Mouse (Mus musculus): ENCODE data around the gene Arl16.

Gene Arl16

DNA sequence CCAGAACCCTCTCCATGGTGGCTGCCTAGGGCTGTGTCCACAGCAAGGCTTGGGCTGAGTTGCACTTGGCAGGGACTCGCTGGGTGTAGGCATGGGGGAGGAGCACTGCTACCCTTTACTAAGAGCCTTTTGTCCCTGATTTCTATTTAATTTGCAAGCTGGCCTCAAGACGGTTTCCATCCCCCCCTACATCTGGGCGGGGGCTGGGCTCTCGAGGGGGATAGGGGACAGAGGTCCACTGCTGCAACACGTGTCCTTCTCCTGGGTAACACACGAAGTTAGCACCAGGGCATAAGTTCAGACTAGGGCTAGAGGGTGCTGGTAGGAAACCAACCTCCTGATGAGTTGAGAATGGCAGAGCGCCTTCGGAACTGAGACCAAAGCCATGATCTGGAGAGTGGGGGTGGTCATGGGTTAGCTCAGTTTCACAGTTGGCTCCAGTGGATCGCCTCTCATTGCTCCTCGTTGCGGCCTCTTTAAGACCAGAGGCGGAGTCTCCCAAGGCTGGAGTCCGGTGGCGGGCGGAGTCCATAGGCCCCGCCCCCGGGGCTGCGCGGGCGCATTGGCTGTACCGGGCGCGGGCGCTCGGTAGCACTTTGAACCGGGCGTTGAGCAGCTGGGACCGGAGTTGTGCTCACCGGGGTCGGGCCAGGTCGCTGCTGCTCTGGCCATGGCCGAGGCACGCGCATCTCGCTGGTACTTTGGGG lies 24.1 kb upstream of the Arl16 start, which contains the start of gene Slc25a10:
Gene Slc25a10, plus strand, starts transcription at position 524 of the 707 bp plus-strand sequence.
- DNase-seq: peak; percentile 76 to 83

DNA sequence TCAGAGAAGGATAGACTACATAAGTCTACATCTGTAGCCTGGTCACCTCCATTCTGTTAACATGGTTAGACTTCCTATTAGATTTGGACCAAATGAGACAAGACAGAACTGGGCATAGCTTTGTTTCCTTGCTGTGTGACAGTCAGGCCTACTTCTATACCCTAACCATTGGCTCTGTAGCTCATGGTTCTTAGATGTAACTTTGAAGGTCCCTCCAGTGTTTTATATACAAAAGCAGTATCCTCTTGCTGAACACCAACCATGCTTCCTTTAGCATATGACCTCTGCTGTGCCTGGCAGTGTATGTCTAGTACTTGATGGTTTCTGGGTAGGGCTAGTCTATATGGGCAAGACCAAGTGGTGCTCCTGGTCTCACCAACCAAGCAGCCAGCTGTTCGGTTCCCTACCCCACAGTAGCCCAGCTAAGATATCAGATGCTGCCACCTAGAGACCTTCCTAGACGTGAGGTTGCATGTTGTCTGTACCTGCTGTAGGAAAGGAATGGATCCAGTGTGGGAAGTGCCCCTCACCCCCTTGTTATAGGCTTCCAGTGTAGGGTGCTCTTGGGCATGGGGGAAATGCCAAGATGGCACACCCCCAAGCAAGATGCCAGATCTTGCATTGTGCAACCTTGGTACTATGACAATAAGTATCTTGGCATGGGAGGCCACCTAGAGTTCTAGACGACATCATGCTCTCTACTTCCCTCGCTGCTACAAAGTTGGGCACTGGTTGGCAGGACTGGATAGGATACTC lies 23.1 kb upstream of the Arl16 start:
- no peak for DNase-seq

DNA sequence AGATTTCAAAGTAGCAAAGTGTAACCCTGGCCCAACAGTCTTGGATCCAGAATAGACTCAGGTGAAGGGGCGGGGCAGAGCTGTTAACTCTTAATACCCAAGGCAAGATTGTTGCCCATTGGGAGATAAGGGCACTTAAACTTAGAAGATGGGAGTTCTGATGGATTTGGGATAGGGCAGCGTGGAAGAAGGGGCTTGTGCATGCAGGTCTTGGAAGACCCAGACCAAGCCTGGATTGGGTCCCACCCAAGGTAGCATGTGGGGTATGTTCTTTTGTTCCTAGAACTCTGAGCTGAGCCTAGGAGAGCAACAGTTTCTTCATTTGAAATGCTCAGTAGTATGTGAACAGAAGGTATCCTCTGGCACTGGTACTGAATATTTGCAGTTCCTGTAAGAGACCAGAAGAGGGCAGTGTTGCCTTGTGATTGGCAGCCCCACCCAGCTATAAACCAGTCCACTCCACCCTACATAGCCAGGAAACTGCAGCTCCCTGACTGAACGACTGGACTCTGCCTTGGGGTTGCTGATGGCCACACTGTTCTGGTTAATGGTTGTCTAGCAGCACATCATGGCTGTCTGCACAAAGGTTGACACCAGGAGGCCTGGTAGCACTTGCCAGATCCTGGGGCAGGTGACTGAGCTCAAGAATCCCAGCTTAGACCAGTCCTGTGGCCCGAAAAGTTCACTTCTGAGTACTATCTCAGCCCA lies 21.8 kb upstream of the Arl16 start:
- peak; percentile 72 to 76 for DNase-seq

DNA sequence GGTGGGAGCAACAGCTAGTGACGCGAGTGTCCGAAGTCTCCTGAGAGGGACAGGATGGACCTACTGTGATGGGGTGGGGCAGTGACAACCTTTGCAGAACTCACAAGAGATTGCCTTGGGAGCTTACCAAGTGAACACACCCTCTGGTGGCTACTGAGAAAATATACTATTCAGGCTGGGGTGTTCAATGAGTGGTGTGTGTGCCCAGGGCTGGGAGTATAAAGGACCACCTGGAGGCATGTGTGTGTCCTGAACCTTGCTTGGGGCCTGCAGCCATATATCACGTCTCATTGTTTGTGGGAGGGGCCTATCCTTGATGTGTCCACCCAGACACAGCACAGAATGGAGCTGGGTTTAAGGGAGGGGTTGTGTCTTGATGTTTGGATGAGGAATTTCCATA lies 21.1 kb upstream of the Arl16 start:
- no peak for DNase-seq

DNA sequence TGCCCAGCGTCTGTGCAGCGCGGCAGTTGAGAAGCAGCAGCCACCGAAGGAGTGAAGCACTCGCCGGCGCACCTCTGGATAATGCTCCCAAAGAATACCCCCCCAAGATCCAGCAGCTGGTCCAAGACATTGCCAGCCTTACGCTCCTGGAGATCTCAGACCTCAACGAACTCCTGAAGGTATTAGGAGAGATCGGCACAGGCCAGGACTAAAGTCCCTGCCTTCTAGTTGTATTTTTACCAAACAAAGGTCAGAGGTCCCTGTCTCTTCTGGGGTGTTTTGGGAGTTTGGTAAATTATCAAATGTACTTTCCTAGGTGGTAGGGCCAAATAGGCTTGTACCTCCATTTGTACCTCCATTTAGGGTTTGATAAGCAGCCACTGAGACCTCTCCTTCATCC lies 17.8 kb upstream of the Arl16 start:
- no peak for DNase-seq

DNA sequence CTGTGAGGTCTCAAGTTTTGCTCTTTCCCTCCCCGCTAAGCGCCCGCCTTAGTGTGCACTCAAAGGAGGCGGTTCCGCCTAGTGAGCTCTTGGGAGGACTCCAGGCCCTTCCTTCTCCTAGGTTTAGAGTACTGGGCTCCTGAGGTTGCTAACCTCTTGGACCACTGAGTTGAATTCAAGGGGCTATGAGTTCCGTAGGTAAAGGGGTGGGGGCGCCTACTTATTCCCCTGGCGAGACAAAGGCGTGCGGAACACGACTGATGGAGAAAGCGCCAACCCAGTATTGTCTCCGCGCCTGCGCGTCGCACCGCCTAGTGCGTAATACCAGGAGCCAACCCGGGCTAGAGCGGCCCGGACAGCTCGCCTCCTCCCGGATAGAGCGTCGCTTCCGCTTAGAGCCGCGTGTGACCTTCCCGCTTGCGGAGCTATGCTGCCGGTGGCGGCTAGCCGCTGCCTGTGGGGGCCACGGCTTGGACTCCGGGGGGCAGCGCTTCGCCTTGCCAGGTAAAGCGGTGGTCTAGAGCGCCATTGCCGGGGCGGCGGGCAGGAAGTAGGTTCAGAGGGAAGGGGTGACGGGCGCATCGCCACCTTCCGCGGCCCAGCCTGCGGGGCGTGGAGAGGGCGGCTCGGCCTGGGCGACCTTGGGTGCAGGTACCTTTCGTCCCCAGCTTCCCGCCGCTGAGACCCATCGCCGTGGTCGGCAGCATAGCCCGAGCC lies 17.0 kb upstream of the Arl16 start, which contains the start of gene Mrpl12:
Gene Mrpl12, plus strand, starts transcription at position 349 of the 717 bp plus-strand sequence.
- peak; percentile 85 to 86 for DNase-seq

DNA sequence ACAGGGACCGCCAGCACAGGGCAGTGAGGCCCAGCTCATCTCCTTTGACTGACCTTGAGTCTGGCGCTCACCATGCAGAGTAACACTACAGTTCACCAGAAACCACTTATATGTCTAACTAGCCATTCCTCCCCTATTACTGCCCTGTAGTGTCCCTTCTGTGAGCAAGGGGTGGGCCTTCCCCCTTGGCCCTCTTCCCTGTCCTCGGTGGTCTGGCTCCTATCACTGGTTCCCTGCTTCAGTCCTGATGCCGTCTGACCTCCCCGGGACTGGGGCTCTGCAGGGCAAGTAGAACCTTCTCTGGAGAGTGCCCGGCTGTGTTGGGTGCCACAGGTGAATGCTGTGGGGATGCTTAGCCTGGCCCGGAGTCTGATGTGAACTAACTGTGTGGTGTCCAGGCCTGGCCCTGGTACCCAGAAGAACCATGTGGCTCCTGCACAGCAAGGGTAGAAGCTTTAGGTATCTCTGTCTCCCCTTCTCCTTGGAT lies 16.1 kb upstream of the Arl16 start:
- no peak for DNase-seq

DNA sequence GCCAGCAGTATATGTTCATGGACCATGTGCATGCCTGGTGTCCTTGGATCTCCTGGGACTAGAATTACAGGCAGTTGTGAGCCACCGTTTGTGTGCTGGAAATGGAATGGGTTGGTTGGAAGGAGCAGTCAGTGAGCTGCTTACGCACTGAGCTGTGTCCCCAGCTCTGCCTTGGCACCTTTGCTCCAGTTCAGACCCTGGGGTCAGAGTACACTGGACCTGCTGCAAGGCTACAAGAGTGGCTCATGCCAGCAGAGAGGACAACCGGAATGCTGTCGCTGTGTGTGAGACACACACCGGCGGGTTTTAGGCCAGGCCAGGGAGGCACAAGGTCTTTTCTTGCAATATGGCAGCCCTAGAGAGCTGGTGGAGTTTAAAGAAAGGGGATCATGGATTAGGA lies 4.6 kb upstream of the Arl16 start:
- no peak for DNase-seq

DNA sequence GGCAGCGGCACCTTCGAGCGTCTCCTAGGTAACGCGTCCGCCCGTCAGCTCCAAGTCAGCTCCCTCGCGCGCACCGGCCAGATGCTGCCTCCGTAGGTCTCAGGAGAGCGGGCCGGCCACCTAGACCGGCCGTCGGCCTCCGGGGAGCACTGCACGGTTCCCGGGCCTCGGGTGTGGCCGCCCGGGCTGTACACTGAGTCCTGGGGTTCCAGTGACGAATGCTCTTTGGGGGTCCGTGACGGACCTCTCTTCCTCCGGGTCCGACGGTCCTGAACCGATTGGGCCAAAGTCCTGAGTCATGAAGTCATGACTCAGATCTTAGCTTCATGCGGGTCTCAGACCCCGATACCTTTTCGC lies 307 bp upstream of the Arl16 start:
- no peak for DNase-seq

DNA sequence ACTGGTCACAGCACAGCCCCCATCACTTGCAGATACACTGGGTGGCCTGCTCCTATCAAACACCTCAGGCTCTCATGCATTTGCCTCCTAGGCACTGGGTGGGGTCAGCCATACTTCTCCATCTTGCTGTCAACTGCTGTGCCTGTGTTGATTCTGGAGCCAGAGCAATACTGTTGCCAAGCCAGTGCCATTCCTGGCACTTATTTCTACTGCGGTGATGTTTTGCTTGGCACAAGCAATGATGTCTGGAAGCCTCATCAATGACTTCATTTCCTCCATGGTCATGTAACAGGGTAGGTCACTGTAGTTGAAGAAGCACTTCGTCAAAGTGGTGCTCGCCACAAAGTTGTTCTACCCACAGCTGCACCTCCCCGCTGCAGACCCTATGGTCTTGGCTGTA lies 1.9 kb downstream of the Arl16 start:
- DNase-seq: no peak

DNA sequence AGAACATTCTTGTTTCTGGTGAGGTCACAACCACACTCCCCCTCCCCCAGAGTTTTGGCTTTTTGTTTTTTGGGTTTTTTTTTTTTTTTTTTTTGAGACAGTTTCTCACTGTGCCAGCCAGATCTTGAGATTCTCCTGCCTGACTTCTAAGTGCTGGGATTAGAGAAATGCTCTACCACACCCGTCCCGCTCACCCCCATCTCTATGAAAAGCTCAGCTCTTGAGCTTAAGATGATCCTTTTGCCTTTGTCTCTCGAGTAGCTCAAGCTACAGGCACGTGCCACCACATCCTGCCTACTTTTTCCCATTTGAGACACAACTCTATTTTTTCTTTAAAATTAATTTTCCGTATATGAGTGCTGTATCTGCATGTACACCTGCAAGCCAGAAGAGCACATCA lies 3.0 kb downstream of the Arl16 start:
- no peak for DNase-seq

DNA sequence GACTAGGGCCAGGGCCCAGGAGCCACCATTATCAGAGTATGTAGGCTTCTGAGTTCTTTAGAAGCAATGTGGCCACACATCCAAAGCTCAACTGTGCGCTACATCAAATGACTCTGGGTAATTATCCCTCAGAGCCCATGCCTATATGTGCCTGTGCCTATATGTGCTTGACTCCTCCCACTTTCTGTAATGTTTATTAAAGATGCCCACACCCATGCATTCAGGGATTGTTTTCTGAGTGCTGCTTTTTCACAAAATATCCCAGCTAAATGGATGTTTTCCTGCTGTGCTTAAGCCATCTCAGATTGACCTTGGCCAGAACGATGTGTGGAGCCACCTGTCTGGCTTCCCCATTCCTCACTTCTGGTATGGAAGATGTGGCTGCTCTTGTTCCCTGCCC lies 3.9 kb downstream of the Arl16 start:
- no peak for DNase-seq

DNA sequence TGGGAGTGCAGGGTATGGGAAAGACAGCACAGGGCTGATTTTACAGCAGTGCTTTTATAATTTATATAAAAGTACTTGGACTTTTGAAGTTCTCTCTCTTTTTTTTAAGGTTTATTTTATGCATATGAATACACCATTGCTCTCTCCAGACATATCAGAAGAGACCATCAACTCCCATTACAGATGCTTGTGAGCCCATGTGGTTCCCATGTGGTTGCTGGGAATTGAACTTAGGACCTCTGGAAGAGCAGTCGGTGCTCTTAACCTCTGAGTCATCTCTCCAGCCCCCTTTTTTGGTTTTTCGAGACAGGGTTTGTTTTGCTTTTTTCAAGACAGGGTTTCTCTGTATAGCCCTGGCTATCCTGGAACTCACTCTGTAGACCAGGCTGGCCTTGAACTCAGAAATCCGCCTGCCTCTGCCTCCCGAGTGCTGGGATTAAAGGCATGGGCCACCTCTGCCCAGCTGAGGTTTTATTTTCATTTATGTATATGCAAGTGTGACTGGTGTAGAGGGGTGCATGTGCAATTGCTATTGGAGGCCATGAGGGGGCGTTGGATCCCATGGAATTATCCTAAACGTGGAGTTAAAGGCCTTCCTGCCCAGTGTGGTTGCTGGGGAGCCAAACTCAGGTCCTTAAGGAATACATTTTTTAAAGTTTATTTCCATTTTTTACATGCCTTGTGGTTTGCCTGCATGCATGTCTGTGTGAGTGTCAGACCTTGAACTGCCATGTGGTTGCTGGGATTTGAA lies 8.4 kb downstream of the Arl16 start:
- DNase-seq: no peak

DNA sequence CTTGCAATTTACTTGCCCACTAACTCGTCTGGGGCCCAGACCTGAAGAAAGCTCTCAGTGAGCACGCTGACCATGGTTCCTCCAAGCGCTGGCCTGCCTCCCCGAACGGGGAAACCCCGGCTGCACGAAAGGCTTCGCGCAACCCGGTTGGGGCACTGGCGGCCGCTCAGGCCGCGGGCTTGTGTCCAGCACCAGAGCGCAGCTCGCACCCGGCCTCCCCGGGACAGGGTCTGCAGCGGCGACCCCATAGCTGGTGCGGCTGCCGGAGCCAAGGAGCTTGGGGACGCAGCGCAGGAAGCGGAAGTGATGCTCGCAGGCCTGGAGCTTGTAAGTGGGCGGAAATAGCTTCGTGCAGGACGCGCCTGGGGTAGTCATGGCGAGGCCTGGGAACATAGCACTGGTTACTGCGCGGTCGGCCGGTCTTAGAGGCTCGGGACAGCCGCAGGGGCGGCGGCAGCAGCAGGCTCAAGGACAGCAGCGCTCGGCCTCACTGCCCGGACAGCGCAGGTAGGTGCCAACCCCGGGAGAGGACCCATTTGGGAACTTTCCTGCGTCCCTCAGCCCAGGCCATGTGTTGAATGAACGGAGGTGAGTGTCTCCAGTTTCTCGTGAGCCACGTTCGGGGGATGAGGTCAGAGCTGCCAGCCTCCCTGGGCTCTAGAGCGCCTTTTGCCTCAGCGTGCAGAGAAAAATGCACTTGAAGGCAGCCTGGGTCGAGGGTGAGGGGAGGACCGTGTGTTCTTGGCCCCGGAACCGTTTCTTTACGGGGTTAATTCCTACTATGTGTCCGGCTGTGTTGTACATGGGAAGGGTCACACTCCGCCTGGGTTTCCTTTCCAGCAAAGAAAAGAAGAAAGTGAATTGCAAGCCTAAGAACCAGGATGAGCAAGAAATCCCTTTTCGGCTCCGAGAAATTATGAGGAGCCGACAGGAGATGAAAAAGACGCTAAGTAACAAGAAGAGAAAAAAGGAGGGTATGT lies 9.3 kb downstream of the Arl16 start, which contains the start of the genes Oxld1 and Ccdc137:
Gene Oxld1, minus strand, starts transcription at position 297 of the 980 bp plus-strand sequence.
Gene Ccdc137, plus strand, starts transcription at position 344 of the 980 bp plus-strand sequence.
- peak; percentile 74 to 78 for DNase-seq

DNA sequence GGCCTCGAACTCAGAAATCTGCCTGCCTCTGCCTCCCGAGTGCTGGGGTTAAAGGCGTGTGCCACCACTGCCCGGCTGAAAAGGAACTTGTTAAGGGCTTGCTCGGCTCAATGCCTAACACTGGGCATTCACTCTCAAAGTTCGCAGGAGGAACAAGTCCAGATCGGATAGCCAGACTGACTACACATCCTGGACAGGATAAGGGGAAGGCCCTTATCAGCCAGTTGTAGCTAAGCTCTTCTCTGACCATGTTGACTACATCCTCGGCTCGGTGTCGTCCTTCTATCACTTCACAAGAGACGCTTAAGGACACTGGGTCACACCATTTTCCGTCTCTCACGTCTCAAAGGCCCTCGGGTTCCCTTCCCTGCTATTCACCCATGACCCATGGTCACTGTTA lies 10.0 kb downstream of the Arl16 start:
- peak in 1 of 2 experiments; percentile 9 for DNase-seq

DNA sequence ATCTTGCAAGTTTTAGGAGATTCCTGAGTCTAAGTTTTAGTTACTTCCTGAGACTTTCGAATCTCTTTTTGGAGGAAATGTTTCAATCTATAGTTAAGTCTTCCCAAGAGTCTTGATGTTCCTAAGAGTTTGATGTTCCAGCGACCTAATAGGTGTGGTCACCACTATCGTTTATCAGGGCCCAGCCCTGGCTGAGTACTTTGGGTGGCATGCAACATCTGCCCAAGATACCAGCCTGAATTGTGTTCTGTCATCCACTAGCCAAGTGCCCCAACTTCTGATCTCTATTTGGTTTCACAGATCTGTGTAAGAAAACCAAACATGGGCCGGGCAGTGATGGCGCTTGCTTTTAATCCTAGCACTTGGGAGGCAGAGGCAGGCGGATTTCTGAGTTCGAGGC lies 12.0 kb downstream of the Arl16 start:
- no peak for DNase-seq

DNA sequence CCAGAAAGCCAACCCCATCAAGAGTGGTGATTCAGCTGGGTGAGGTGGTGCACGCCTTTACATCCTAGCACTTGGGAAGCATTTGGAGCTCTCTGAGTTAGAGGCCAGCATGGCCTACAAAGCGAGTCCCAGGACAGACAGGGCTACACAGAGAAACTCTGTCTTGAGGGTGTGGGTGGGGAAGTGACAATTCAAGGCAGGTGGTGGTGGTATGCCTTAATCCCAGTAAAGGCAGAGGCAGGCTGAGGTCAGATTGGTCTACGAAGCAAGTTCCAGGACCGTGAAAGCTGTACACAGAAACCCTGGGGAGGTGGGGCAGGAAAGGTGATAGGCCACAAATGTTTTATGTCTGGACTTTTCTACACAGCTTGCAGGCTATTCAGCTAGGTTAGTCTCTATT lies 12.4 kb downstream of the Arl16 start:
- DNase-seq: no peak

DNA sequence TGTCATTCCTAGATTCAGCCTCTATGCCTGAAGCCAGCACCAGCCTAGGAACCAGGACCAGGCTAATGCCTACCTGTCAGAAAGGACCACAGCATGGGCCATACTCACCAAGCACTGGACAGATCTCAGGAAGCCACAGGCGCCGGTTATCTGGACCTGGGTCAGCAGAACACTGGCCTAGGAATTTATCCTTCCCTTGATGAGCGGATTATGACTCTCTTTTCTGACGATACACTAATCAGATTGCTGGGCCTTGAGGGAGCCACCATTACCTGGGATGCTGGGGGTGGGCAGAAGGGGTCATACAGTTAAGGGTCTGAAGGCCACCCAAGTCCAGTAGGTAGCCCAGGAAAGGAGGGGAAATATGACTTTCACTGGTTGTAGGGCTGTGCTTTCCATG lies 14.1 kb downstream of the Arl16 start, which contains the start of gene Pde6g:
Gene Pde6g, minus strand, starts transcription at position 195 of the 400 bp plus-strand sequence.
- no peak for DNase-seq

DNA sequence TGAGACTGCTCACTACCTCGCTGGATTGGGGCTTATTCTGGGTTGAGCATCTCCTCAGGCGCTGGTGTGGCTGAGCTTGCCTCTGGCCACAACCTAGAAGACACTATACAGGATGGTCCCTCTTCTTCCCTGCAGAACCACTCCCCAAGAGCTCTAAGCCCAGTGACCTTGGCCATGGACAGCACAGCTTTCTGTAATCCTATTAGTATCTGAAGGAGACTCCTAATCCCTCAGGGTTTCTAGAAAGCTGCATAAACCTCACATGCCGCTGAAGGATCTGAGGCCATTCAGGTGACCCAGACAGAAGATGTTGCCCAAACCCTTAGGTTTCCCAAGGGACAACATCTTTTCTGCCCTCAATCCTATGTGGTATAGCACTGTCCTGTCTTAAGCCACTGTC lies 15.2 kb downstream of the Arl16 start:
- no peak for DNase-seq

DNA sequence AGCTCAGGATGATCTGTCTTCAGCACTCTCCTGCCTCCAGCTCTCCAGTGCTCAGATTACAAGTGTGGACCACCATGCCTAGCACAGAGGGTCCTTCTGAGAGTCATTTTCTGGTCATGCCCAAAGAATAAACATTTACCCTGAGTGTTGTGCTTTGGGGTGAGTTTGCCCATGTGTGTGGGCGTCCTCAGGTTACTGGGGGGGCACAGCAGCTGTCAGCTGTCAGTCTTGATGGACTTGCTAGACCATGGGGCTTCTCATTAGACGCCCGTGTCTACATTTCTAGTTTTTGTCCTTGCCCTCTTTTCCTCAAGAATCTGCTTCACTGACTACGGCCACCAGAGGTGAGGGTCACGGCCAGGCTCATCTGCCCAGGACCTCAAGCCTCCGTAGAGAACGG lies 20.2 kb downstream of the Arl16 start:
- no peak for DNase-seq

DNA sequence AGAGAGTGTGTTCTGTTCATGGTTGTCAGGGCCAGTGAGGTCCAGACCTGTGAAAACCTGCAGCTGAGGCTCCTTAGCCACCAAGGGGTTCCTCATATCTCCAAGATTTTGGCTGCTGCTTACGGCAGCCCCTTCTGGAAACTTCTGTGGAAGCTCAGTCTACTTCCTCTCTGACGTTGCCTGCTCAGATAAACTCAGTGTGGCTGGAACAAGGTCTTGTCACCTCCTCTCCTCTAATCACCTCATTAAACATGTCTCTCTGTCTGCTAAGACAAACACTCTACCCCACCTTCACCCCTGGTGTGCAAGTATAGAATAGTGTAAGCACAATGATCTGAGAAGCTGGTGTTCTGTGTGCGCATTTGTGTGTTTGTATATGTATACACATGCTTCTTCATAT lies 21.9 kb downstream of the Arl16 start:
- no peak for DNase-seq

Data from B cell, adult 2 months (primary cell).